Mouse (Mus musculus): ENCODE data around the gene Myo5a.
"Not testable (repeated sequence)": the region's sequence is repeated elsewhere in the genome, so short reads cannot be mapped to it uniquely, and the experiment has no call there.

Myo5a gene

GRCm38 (mm10) chr9:75248359-75248758 lies 177.5 kb downstream of the Myo5a start:
- no peak for DNase-seq (ENCODE audit: low spot score)

- no peak for DNase-seq (ENCODE audit: low spot score)
These were observed 178.1 kb downstream of the Myo5a start for GRCm38 (mm10) chr9:75248874-75249273.

- not testable (repeated sequence) for DNase-seq (ENCODE audit: low spot score)
These were observed 182.3 kb downstream of the Myo5a start for GRCm38 (mm10) chr9:75253158-75253557.

GRCm38 (mm10) chr9:75253766-75254165 lies 183.0 kb downstream of the Myo5a start:
- DNase-seq (ENCODE audit: low spot score), result no peak

- DNase-seq (ENCODE audit: low spot score), result no peak
These were observed 183.6 kb downstream of the Myo5a start for GRCm38 (mm10) chr9:75254196-75254955.

- DNase-seq (ENCODE audit: low spot score), result no peak
These were observed 185.2 kb downstream of the Myo5a start for GRCm38 (mm10) chr9:75255820-75256545.

- DNase-seq (ENCODE audit: low spot score), result no peak
These were observed 188.0 kb downstream of the Myo5a start for GRCm38 (mm10) chr9:75258792-75259191.

- no peak for DNase-seq (ENCODE audit: low spot score)
These were observed 188.8 kb downstream of the Myo5a start for GRCm38 (mm10) chr9:75259656-75260055.

- no peak for DNase-seq (ENCODE audit: low spot score)
These were observed 190.6 kb downstream of the Myo5a start for GRCm38 (mm10) chr9:75261332-75261872.

GRCm38 (mm10) chr9:75262235-75262826 lies 191.5 kb downstream of the Myo5a start:
- no peak for DNase-seq (ENCODE audit: low spot score)

- no peak for DNase-seq (ENCODE audit: low spot score)
These were observed 193.3 kb downstream of the Myo5a start for GRCm38 (mm10) chr9:75264008-75264718.

- no peak for DNase-seq (ENCODE audit: low spot score)
These were observed 196.3 kb downstream of the Myo5a start for GRCm38 (mm10) chr9:75267147-75267546.

GRCm38 (mm10) chr9:75270382-75270781 lies 199.6 kb downstream of the Myo5a start:
- DNase-seq (ENCODE audit: low spot score), result no peak

- DNase-seq (ENCODE audit: low spot score), result no peak
These were observed 200.7 kb downstream of the Myo5a start for GRCm38 (mm10) chr9:75271539-75271938.
